Mouse (Mus musculus): ENCODE results near the gene St14.
"Not testable (repeated sequence)": the region's sequence is repeated elsewhere in the genome, so short reads cannot be mapped to it uniquely, and the experiment has no call there.

St14 gene

DNA sequence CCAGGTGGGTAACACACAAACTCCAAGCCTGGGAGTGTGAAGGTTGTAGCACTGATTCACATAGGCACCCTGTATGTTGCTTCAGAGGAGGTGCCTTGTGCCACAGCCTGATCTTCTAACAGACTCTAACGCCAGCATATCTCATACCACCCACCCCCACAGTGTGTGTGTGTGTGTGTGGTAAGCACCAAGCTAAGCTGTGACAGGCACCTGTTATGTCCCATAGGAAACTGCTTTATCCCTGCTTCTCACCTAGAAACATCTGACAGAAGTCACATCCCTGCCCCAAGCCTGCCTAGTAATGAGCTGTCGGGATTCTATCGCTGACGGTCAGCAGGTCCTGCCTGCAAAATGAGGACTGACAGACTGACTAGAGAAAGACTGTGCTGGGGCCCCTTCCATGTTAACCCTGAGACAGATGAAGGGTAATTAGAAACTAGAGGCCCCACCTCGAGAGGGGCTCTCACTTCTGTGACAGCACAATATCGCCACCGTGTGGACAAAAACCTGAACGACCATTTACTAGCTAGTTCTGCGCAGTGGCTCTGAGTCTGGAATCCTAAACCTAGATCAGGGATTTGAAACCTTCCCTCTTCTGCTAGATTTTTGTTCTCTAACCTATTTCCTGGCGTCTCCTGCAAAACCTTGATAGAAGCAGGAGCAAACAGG lies 45.4 kb downstream of the St14 start:
- DNase-seq (ENCODE audit: low spot score in 2 of 2) = peak in 1 of 2 experiments; percentile 30

DNA sequence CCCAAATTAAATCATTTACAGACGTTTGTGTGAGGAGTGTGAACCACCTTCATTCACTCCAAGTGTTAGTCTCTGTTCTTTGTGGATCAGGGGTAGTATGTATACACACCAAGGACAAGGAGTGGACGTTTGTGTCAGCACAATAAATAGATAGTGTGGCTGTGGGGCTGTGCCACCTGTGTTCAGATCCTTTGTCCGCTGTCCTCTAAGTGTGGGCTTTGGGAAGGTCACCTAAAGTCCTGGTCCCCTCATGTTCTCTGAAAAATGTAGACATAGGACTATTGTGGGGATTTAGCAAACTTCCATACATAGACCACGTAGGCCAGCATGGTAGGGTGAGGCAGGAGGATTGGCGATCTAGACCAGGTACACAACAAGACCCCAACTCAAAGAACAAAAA lies 46.1 kb downstream of the St14 start:
- no peak for DNase-seq (ENCODE audit: low spot score in 2 of 2)

DNA sequence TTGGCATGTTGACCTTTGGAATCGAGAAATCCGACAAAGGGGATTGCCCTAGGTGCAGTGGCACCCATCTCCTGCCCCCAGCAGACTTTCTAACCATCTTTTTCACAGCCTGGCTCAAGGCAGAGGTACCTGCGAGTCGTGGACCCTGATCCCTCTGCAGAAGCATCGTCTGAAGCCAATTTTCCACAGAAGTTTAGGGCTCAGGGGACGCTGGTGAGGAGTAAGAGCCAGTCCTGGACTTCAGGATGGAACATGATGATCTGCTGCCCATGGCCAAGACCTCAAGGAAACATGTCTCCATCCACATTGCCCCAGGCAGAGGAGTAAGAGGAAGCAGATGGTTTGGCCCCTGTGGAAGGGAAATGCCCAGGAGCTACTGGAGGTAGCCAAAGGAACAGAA lies 48.9 kb downstream of the St14 start:
- DNase-seq (ENCODE audit: low spot score in 2 of 2) = no peak

DNA sequence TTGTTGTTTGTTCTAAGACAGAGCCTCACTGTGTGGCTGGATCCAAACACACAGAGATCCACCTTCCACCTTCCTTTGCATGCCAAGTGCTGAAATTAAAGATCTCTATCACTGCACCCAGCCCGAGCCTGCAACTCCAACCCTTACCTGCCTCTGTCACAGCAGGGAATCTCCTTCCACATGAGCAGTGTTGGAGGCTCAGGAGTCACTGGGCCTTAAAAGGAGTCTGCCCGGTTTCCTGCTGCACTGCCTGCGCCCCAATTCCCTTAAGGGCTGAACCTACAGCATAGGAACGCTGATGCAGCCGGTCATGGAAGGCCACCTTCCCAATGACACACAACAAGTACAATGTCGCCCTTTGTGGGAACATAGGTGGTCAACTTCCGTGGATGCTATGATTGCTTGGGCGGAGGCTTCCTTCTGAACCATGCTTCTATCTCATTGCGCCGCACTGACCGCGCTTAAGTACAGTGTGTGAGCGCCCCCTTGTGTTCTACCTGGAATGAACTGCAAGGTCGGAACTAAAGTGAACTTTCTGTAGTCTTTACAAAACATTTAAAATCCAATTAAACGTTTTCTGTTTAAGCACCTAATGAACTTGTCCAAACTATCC lies 49.5 kb downstream of the St14 start:
- DNase-seq (ENCODE audit: low spot score in 2 of 2) = peak; percentile 46 to 52

DNA sequence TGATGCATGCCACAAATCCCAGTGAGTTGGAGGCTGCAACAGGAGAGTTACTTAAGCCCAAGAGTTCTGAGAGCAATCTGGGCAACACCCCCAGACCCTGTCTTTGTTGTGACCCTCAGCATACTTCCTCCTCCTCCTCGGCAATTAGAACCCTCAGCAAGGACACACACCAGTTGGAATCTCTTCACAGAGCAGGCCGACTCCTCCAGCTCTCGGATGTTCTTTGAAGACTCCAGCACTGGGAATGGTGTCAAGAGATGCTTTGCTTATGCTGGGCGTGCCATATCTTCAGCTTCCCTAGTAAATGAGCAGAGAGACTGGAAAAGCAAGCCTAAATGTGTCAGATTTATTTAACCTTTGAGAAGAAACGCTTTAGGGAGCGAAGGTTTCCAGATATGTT lies 50.9 kb downstream of the St14 start:
- DNase-seq (ENCODE audit: low spot score in 2 of 2) = no peak

DNA sequence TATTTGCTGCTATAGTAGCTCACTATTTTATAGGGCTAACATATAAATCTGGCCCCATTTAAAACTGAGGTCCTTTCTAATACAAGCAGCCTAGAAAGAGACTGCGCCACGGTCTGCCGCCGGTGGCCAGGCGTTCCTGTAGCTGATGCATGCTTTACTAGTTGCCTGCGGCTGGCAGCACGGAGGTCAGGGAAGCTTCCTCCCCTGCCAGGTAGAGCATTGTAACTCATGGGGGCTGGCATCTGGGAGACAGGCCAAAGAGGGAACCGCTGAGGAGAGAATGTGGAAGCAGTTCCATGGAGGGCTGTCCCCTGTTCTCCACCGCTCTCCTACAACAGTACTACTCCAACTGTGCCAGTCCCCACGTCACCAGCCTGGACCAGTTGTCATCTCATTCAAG lies 56.8 kb downstream of the St14 start:
- DNase-seq (ENCODE audit: low spot score in 2 of 2) = no peak

DNA sequence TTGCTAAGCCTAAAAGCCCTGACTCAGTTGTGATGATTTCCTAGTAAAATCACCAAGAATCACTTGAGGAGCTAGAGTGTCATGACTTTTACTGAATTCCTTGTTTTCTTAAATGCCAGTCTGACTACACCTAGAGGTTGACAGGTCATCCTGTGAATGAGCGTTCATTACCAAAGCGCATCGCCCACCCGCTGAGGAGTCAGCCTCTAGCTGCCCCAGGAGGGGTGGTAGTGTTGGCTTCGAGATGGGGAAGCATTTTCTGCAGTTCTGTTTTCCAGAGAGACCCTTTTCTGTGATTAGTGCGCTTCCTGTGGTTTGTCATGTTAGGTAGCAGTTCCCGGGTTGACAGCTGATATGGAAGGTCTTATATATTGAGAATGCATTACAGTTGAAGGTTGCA lies 57.9 kb downstream of the St14 start:
- DNase-seq (ENCODE audit: low spot score in 2 of 2) = no peak

DNA sequence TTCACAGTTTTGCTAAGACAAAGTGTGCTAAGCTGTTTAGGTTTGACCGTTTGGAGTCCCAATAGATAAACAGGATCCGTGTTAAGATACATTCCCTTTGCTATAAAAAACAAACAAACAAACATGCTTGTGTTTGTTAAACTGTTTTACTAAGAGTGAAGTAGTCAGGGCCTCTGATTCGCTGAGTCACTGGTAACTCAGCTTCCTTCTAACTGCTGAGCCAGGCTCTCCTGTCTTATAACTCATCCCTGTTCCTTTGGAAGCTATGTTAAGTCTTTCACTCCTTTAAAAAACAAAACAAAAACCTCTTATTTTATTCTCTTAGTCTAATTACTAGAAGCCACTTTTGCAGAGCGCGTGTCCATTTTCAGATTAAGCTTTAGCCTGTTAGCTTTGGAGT lies 59.4 kb downstream of the St14 start:
- no peak for DNase-seq (ENCODE audit: low spot score in 2 of 2)

DNA sequence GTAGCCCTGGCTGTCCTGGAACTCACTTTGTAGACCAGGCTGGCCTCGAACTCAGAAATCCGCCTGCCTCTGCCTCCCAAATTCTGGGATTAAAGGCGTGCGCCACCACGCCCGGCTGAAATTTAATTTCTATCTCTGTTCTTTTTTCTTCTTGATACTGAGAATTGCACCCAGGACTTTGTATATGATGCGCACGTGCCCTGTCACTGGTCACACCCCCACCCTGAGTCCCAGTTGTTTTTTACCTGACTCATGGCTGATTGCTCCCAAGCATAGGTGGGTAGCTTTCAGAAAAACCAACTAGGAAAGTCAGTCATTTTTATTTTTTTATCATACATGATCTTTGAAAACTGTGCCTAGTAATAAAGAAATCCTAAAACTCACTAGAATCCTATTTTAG lies 60.9 kb downstream of the St14 start:
- DNase-seq (ENCODE audit: low spot score in 2 of 2) = no peak

DNA sequence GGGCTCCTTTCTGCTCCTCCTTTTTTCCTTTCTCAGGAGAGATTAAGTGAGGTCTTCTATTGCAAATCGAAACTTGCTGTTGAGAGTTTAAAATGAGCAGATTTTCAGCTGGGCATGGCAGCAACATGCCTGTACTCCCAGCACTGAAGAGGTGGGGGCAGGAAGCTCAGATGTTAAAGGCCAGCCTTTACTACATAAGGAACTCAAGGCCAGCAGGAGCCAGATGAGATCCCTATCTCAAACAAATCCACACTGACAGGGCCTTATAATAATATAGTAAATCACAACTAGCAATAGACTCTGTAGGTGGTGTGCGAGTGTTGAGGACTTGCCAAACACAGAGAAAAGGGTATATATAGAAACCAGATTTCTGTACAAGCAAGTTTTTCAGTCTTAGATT lies 72.9 kb downstream of the St14 start:
- DNase-seq (ENCODE audit: low spot score in 2 of 2) = no peak

DNA sequence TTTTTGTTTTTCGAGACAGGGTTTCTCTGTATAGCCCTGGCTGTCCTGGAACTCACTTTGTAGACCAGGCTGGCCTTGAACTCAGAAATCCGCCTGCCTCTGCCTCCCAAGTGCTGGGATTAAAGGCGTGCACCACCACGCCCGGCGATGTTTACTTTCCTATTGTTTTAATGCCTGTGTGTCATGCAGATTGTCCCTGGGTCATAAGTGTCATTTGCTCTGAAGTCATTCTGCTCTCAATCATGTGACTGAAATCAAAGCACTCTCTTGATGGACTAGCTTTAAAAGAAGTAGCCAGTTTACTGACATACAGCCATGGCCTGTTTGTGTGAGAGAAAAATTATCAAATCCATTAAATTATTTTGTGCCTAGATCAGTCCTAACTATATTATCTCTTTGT lies 80.1 kb downstream of the St14 start:
- not testable (repeated sequence) for DNase-seq (ENCODE audit: low spot score in 2 of 2)

DNA sequence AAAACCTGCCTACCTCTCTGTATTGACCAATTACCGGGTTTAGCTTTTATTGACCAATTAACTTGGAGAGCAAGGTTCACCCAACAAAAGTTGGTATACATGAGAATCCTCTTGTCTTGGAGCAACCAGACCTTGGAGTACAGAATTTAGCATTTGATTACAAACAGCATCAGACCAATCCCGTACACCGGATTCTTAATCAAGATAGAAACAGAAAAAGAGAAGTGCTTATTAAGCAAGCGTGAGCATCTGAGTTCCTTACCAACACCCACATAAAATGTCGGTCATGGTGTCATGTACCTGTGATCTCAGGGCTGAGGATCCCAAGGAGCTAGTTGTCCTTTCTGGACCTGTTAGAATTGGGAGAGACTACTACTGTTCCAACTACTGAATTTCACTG lies 81.4 kb downstream of the St14 start:
- no peak for DNase-seq (ENCODE audit: low spot score in 2 of 2)
